In genomic region chr10:13444257-13444656, GRCm38 (mm10) we compare ENCODE assay signal across 12 mouse cellular contexts.
"Had no signal": no experiment of that assay in that cellular context is flagged by ENCODE, and none has a peak within 500 bp of the region (broad histone marks: within the 10 kb centered on the region; RNA-seq: fewer than 3 reads in every experiment).

No protein-coding gene starts in this region.

- H3K27ac ChIP-seq: hindbrain, postnatal 0 days; liver, embryonic 14.5 days; midbrain, embryonic 12.5 days; stomach, postnatal 0 days had no signal

- H3K9ac ChIP-seq: liver, embryonic 14.5 days; midbrain, embryonic 12.5 days had no signal

- ATAC-seq: hindbrain, postnatal 0 days; lung, postnatal 0 days had no signal

- H3K4me3 ChIP-seq: midbrain, embryonic 12.5 days had no signal

- H3K4me2 ChIP-seq: midbrain, embryonic 12.5 days had no signal

- H3K36me3 ChIP-seq: midbrain, embryonic 12.5 days had no signal

- H3K9me3 ChIP-seq: megakaryocyte, embryonic 14.5 days; midbrain, embryonic 12.5 days had no signal

- DNase-seq: kidney, adult 18-20 months; left cerebral cortex, postnatal 4 days; lung, adult 2 months; lung, postnatal 36 days; right cerebral cortex, postnatal 14 days; thymus, postnatal 14 days had no signal

- H3K27me3 ChIP-seq: midbrain, embryonic 12.5 days had no signal

- H3K4me1 ChIP-seq: midbrain, embryonic 12.5 days had no signal
